Mouse (Mus musculus): ENCODE data around the gene Krt75. TPM values are rescaled to one million over a fixed set of nuclear protein-coding genes. Genes with fewer than 3 reads are reported as not detected.
"Not testable (repeated sequence)": the region's sequence is repeated elsewhere in the genome, so short reads cannot be mapped to it uniquely, and the experiment has no call there.

Krt75 gene
- polyA plus RNA-seq, 1 experiment from 2014 or later, result 0.05 TPM

- H3K4me2 ChIP-seq, result no peak within 1 kb of the TSS
- WGBS, result 82% methylated on average over 7 of the region's 7 CpGs
These were observed 23.1 kb downstream of the Krt75 start, which contains the start of gene Krt82 for GRCm38 (mm10) chr15:101550567-101550966. Krt82 (minus strand) TSS chr15:101550667.

DNA sequence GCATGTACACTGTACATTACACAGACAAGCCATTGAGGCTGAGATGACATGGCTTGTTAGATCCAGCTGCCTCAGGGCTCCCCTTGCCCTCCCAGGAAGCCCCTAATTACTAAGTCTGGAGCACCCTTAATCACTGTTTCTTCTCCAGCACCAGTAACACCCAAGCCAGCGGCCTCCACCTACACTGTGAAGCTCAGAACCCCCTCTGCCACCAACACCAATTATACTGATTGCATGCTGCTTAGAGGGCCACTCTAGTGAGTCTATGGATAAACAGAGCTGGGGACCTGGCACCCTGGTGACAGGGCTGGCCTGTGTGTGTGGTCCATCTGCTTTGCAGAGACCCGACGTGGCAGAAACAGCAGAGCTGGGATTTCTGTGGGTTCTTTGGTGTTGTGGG lies 29.2 kb downstream of the Krt75 start:
- no peak overlapping the region for H3K4me3 ChIP-seq
- 76% methylated on average over 3 of the region's 3 CpGs for WGBS
- no peaks in the 10 kb centered on the region for H3K36me3 ChIP-seq

More at GRCm38 (mm10) chr15:101550567-101550966, 23.1 kb downstream of the Krt75 start, which contains the start of gene Krt82:
- H3K4me1 ChIP-seq (replicated peaks), result peaks cover 11% of the 10 kb centered on the region
- ATAC-seq (ENCODE audit: low FRiP score), result no peak
- H3K9ac ChIP-seq, result no peak within 1 kb of the TSS
- peaks cover 26% of the 10 kb centered on the region for H3K27me3 ChIP-seq
- H3K27ac ChIP-seq, result no peak within 1 kb of the TSS
- H3K36me3 ChIP-seq, result no peaks in the 10 kb centered on the region
- H3K4me3 ChIP-seq, result no peak within 1 kb of the TSS
- no peaks in the 10 kb centered on the region for H3K9me3 ChIP-seq

GRCm38 (mm10) chr15:101542543-101542942 lies 31.2 kb downstream of the Krt75 start:
- Histone ChIP-seq H3K4me2 (no peak overlapping the region), H3K4me1 (replicated peaks) (peaks cover 7% of the 10 kb centered on the region; the same call in 1 of the 2 replicates), H3K27ac (no peak overlapping the region), H3K4me3 (no peak overlapping the region), H3K27me3 (0 out of 2 replicates have a peak, but pooled peaks cover 3% of the 10 kb centered on the region), H3K36me3 (no peaks in the 10 kb centered on the region), H3K9me3 (no peaks in the 10 kb centered on the region), H3K9ac (no peak overlapping the region)
- no peak for ATAC-seq (ENCODE audit: low FRiP score)
- WGBS, result 54% methylated on average over 9 of the region's 9 CpGs

More for the DNA sequence above, 29.2 kb downstream of the Krt75 start:
- Histone ChIP-seq H3K9me3 (no peaks in the 10 kb centered on the region), H3K27me3 (0 out of 2 replicates have a peak, but pooled peaks cover 3% of the 10 kb centered on the region), H3K9ac (no peak overlapping the region), H3K4me2 (no peak overlapping the region), H3K27ac (no peak overlapping the region), H3K4me1 (replicated peaks) (peaks cover 7% of the 10 kb centered on the region; the same call in 1 of the 2 replicates)
- no peak for ATAC-seq (ENCODE audit: low FRiP score)

GRCm38 (mm10) chr15:101538580-101538900 lies 35.2 kb downstream of the Krt75 start:
- Histone ChIP-seq H3K4me2 (no peak overlapping the region), H3K27me3 (0 out of 2 replicates have a peak, but pooled peaks cover 3% of the 10 kb centered on the region), H3K36me3 (no peaks in the 10 kb centered on the region), H3K4me3 (no peak overlapping the region), H3K9me3 (0 out of 2 replicates have a peak, but pooled peaks cover 3% of the 10 kb centered on the region), H3K9ac (no peak overlapping the region), H3K4me1 (replicated peaks) (peaks cover 8% of the 10 kb centered on the region), H3K27ac (no peak overlapping the region)
- ATAC-seq (ENCODE audit: low FRiP score), result no peak
- 76% methylated on average over 4 of the region's 4 CpGs for WGBS

GRCm38 (mm10) chr15:101537864-101538579 lies 35.7 kb downstream of the Krt75 start:
- Histone ChIP-seq H3K4me3 (no peak overlapping the region), H3K4me2 (no peak overlapping the region), H3K9me3 (0 out of 2 replicates have a peak, but pooled peaks cover 3% of the 10 kb centered on the region), H3K9ac (no peak overlapping the region), H3K27me3 (0 out of 2 replicates have a peak, but pooled peaks cover 3% of the 10 kb centered on the region), H3K4me1 (replicated peaks) (peaks cover 8% of the 10 kb centered on the region), H3K36me3 (no peaks in the 10 kb centered on the region), H3K27ac (no peak overlapping the region)
- no peak for ATAC-seq (ENCODE audit: low FRiP score)
- 47% methylated on average over 7 of the region's 7 CpGs for WGBS

DNA sequence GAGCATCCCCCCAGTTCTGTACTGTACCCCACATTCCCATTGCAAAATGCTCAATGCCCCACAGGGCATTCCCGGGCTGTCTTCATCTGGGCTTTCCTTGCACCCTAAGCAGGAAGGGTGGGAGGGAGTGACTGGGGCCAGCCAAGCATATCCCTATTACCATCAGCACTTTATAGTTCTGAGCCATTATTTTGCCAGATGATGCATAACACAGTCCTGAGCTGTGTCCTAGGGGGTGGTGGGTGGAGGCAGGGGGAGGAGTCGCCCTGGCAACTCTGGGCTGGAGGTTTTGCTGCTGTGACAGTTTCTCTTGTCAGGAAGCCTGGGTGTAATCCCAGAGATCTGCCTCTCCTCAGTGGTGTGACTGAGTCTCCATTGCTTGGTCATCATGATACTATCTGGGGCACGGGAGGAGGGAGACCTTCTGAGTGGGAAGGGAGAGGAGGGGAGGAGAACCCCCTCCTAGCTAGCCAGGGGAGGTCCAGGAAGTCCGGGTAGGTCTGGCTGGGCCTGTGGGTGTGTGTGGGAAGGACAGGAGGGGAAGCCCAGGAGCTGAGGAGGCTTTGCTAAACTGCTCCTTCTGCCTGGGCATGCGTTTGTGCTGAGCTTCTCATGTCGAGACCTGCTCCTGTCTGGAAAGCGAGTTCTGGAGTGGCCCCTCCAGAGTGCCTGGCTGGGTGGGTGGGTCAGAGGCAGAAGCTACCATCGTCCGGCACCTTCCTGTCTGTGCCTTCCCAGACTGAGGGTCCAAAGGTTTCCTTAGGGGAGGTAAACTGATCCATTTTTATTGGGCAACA lies 37.5 kb downstream of the Krt75 start:
- H3K36me3 ChIP-seq, result no peaks in the 10 kb centered on the region
- WGBS, result 61% methylated on average over 9 of the region's 9 CpGs
- no peaks in the 10 kb centered on the region for H3K27me3 ChIP-seq
- 0 out of 2 replicates have a peak, but pooled peaks cover 3% of the 10 kb centered on the region for H3K9me3 ChIP-seq
- no peak overlapping the region for H3K4me2 ChIP-seq
- no peak overlapping the region for H3K27ac ChIP-seq
- H3K4me1 ChIP-seq (replicated peaks), result peaks cover 8% of the 10 kb centered on the region
- ATAC-seq (ENCODE audit: low FRiP score), result no peak
- no peak overlapping the region for H3K9ac ChIP-seq
- H3K4me3 ChIP-seq, result no peak overlapping the region

- 85% methylated on average over 7 of the region's 7 CpGs for WGBS
- H3K36me3 ChIP-seq, result no peaks in the 10 kb centered on the region
- H3K4me2 ChIP-seq, result no peak within 1 kb of the TSS
- no peak within 1 kb of the TSS for H3K4me3 ChIP-seq
- H3K9me3 ChIP-seq, result 0 out of 2 replicates have a peak, but pooled peaks cover 3% of the 10 kb centered on the region
- H3K9ac ChIP-seq, result no peak within 1 kb of the TSS
- no peak for ATAC-seq (ENCODE audit: low FRiP score)
- no peak within 1 kb of the TSS for H3K27ac ChIP-seq
- H3K4me1 ChIP-seq (replicated peaks), result peaks cover 8% of the 10 kb centered on the region
- H3K27me3 ChIP-seq, result no peaks in the 10 kb centered on the region
These were observed 41.0 kb downstream of the Krt75 start, which contains the start of gene Krt84 for GRCm38 (mm10) chr15:101532720-101533119. Krt84 (minus strand) TSS chr15:101532820.

- 78% methylated on average over 4 of the region's 4 CpGs for WGBS
- Histone ChIP-seq H3K4me2 (no peak overlapping the region), H3K27me3 (peaks cover 17% of the 10 kb centered on the region), H3K9me3 (no peaks in the 10 kb centered on the region), H3K27ac (no peak overlapping the region), H3K36me3 (no peaks in the 10 kb centered on the region), H3K9ac (no peak overlapping the region), H3K4me3 (no peak overlapping the region), H3K4me1 (replicated peaks) (no peaks in the 10 kb centered on the region)
- ATAC-seq (ENCODE audit: low FRiP score), result no peak
These were observed 51.0 kb downstream of the Krt75 start for GRCm38 (mm10) chr15:101522556-101523232.

GRCm38 (mm10) chr15:101519792-101520191 lies 53.9 kb downstream of the Krt75 start:
- ATAC-seq (ENCODE audit: low FRiP score), result no peak

DNA sequence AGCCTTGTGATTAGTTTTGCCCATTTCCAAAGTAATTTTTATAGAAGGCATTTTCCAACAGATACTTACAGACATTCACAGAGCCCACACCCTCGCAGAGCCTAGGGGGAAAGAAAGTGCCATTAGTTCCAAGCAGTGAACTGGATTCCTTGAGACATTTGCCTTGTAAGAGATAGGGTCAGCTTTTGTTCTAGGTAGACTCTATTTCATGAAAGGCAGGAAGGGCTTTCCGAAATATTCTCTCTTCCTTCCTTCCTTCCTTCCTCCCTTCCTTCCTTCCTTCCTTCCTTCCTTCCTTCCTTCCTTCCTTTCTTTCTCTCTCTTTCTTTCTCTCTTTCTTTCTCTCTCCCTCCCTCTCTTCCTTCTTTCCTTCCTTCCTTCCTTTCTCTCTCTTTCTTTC lies 56.5 kb downstream of the Krt75 start, which contains the start of gene Gm49425:
Gm49425 (minus strand) TSS at position 101 of the 400 bp plus-strand sequence.
- not testable (repeated sequence) for H3K4me3 ChIP-seq; H3K4me1 ChIP-seq (replicated peaks); H3K4me2 ChIP-seq; H3K9me3 ChIP-seq; ATAC-seq (ENCODE audit: low FRiP score); H3K9ac ChIP-seq; H3K27ac ChIP-seq; H3K36me3 ChIP-seq
- WGBS, result 72% methylated on average over 2 of the region's 2 CpGs
- peaks cover 14% of the 10 kb centered on the region for H3K27me3 ChIP-seq

More at GRCm38 (mm10) chr15:101519792-101520191, 53.9 kb downstream of the Krt75 start:
- Histone ChIP-seq H3K4me2 (no peak overlapping the region), H3K27me3 (peaks cover 17% of the 10 kb centered on the region), H3K4me3 (no peak overlapping the region), H3K27ac (no peak overlapping the region), H3K36me3 (no peaks in the 10 kb centered on the region), H3K4me1 (replicated peaks) (no peaks in the 10 kb centered on the region), H3K9ac (no peak overlapping the region), H3K9me3 (no peaks in the 10 kb centered on the region)
- 21% methylated on average over 2 of the region's 2 CpGs for WGBS
